Mouse (Mus musculus) brain, embryonic 14.5 days (tissue): ENCODE data around the gene Siah2.

Source experiments
- CTCF ChIP-seq: fragments of 200-500 bp; IDR thresholded peaks from 2 replicates; pipeline ENCODE4 v1.5.1; 2012; ENCODE audit warnings: inconsistent platforms, mild to moderate bottlenecking, moderate library complexity, borderline replicate concordance; ENCODE audit not compliant: insufficient read depth, insufficient read length; ENCODE audit errors: extremely low read depth
- POLR2A ChIP-seq: fragments of 200-500 bp; IDR thresholded peaks from 2 replicates; pipeline ENCODE4 v1.6.1; 2012; ENCODE audit warnings: mild to moderate bottlenecking, inconsistent platforms, borderline replicate concordance; ENCODE audit not compliant: poor library complexity, insufficient read depth, insufficient read length, severe bottlenecking; ENCODE audit errors: extremely low read depth

- no peak for TF ChIP-seq CTCF
- TF ChIP-seq POLR2A, result no peak
These were observed 46.3 kb upstream of the Siah2 start for GRCm38 (mm10) chr3:58738346-58739089.
